Mouse (Mus musculus) thymus, postnatal 4 days (tissue): Measurements from ENCODE around the gene Kcnma1.

Source experiments
- DNase-seq: peaks from one replicate; pipeline ENCODE4 v3.0.0; 2021

The Kcnma1 gene

DNA sequence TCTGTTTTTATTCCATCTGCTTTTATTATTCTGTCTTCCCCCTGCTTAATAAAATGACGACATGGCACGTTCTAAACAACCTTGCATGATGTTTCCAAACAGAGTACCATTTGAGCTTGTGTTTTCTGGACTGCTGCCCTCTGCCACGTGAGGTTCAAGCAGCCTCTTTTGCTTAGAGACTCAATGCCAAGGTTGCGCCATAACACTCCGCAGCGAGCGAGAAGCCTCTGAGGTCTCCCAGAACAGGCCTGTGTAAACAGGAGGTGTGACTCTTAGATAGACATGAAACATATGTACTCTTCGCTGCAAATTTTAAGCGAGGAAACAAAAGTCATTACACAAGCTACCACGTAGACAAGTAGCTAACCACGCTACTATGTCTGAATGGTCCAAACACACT is 55.2 kb downstream of the Kcnma1 start:
- no peak for DNase-seq

DNA sequence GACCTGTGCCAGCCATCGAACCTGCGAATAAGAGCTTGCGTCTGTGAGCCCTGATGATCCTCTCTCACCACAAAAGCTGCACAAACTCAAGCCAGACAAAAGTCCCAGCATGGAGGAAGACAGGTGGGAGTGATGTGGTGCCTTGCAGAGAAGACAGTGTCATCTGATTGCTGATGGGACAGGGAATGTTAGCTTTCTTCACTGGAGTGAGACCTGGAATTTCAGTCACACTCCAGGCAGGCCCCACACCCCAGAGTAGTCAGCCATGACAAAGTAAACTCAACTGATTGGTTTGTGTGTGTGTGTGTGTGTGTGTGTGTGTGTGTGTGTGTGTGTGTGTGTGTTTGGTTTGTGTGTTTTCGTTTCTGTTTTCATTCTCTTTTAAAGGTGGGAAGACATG is 57.0 kb downstream of the Kcnma1 start:
- no peak for DNase-seq

GRCm38 (mm10) chr14:23943876-23944275 is 70.4 kb downstream of the Kcnma1 start:
- DNase-seq, result no peak

DNA sequence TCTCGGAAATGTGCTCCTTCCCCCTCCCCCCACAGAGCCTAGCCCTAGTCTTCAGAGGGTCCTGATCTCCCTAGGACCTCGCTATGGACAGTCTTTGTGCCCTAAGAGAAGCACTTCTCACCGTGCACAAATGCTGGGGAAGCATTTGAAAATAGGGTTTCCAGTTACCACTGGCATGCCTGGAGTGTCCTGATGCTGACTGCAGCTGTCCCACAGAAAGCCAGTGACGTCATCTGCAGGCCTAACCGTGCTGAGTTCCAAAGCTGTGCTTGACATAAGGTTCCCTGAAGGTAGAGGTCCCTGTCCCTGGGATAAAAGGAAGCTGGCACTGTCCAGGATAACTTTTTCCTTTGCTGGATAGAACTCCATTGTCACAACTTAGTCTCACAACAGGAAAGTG is 71.1 kb downstream of the Kcnma1 start:
- no peak for DNase-seq

DNA sequence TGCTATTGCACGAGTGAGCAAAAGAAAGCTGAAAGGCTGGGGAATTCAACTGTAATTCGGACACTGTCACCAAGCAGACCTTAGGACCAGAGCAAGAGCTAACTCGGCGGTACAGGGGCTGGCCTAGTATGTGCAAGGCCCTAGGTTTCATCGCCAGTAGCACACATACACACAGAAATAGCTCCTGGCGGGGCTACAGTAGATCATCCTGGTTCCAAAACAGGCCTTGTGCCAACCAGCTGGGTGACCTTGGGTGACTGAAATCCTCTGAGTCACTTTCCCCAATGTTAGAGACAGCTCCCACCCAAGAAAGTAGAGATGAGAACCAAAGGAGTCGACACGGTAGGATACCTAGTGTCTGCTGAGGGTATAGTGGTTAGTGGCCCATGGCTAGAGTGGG is 72.2 kb downstream of the Kcnma1 start:
- DNase-seq, result no peak

GRCm38 (mm10) chr14:23935016-23935415 is 79.3 kb downstream of the Kcnma1 start:
- no peak for DNase-seq

DNA sequence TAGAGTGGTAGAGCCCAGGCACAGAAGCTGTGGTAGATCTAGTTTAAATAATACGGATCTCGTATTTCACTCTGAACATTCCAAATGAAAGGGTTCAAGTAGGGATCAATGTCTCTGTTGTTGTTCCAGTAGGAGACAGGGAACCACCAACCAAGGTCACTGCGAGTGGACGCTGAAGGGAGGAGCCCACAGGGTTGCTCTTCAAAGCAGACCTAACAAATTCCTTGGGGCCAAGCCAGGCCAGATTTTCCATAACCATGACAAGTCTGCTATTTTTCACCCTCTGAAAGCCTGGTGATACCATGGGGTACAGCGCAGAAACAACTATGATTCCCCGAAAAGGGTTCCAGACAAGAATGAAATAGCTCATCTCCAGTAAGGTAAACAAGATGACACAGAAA is 82.6 kb downstream of the Kcnma1 start:
- no peak for DNase-seq

GRCm38 (mm10) chr14:23929168-23929567 is 85.1 kb downstream of the Kcnma1 start:
- no peak for DNase-seq

GRCm38 (mm10) chr14:23923356-23923755 is 90.9 kb downstream of the Kcnma1 start:
- no peak for DNase-seq

- DNase-seq, result no peak
These were observed 91.5 kb downstream of the Kcnma1 start for GRCm38 (mm10) chr14:23922755-23923154.

DNA sequence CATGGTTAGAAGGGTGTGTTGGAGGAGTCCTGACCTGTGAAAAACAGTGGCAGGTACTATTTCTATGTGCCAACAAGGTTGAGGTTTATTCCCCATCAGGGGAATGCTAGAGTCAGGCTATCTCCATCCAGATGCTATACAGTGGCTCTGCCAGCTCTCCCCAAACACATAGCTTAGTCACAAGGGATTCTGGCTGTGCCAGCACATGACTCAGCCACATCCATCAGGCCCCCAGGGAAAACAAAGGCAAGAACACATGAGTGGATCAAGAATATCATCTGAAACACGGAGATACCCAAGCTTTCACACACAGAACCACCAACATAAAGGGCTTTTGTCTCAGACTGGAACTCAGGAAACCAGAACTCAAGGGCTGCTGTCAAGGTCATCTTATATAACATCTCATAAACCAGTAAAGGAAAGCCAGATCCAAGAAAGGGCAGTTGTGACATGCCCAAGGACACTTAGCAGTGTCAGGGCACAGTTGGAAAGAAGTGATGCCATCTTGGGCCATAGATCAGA is 103.1 kb downstream of the Kcnma1 start:
- DNase-seq, result no peak

DNA sequence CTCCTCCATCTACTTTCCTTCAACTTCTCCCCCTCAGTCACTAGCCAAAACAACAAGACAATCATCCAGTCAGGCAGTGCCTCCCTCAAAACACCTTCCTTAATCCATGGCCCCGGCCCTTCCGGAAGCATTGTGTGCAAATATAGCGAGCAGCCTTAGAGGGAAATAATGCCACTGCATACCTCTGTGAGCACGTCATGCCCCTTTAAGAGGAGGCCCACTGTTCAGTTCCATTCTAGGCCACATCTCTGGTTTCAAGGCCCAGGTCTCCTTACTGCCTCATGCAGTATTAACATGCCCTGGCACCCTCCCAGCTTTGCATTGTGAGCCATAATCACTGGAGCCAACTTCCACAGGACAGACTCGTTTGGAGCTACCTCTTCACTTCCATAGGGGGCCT is 105.7 kb downstream of the Kcnma1 start:
- no peak for DNase-seq

DNA sequence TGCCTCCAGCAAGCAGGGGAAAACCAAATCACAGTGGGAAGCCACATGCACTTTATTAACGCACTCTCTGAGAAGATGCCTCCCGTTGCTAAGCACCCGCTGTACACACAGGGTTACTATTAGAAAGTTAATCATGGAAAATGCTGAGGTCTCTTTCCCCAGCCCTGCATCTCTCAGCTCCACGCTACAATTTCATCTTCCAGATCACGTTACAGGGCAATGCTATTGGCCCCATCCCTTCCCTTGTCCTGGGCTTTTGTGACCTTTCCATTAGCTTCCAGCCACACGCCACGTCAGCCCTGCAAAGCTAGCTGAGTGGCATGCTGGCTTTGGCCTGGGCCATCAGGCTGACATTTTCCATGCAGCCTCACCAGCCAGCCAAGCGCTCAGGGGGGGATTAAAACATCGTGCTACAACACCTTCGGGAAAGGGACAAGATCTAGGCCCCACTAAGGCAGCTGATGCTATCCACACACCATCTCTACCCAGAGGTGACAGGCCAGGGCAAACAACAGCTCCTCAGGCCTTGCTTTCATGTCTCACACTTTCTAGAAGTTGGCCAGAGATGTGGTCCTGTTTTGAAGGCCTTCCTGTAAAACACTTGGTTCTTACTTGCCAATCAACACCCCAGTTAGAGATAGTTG is 111.5 kb downstream of the Kcnma1 start:
- DNase-seq, result no peak

GRCm38 (mm10) chr14:23899462-23899861 is 114.8 kb downstream of the Kcnma1 start:
- no peak for DNase-seq

- DNase-seq, result no peak
These were observed 116.5 kb downstream of the Kcnma1 start for GRCm38 (mm10) chr14:23897815-23898214.

DNA sequence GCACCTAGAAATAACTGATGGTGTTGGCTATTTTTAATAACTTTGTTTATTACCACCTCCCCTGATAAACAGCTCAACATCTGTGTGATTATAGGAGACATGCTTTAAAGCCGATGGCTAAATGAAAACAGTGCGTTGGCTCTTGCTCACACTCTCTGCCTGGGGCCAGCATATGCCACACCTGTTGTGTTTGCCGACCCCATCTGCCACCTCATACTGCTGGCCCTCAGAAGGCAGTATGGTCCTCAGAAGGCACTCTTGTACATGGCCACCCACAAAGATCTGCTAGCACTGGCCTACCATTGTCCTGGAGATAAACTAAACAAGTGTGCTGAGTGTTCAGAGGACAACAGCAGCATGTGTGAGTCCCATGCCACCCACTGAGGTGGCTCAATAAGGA is 118.3 kb downstream of the Kcnma1 start:
- DNase-seq, result no peak

DNA sequence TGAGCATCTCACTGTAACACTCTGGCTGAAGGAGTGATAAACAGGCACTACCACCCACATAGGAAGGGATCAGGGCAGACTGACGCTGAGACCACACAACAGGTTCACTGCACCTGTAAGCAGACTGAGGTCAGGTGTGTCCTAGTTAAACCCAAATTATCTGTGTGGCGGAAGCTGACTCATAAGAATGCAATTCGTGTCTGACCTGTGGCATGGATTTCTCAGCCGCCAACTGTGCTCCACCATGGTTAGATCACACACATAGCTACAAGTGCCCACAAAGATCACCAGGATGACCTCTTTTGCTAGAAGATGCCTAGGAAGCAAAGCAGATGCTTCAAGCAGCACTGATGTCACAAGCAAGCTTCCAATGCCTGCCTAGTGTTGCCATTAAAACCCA is 128.2 kb downstream of the Kcnma1 start:
- no peak for DNase-seq

DNA sequence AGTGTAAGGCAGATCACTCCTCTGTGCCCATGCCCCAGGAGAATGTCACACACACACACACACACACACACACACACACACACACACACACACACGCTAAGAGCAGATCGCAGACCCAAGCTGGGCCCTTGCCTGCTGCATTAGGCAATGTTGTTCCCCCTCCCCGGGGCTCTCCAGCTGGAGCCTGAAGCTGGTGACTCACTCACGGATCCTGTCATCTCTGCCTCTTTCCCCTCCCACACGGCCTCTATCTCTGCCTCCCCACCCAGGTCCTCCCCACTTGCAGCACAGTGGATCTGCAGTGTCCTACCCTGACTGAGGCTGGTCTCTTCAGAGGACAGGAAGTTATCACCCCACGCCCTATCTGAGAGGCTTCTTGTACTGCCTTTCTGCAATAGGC is 128.8 kb downstream of the Kcnma1 start:
- DNase-seq, result no peak

GRCm38 (mm10) chr14:23885071-23885470 is 129.2 kb downstream of the Kcnma1 start:
- no peak for DNase-seq

- DNase-seq, result no peak
These were observed 132.3 kb downstream of the Kcnma1 start for GRCm38 (mm10) chr14:23882001-23882400.

DNA sequence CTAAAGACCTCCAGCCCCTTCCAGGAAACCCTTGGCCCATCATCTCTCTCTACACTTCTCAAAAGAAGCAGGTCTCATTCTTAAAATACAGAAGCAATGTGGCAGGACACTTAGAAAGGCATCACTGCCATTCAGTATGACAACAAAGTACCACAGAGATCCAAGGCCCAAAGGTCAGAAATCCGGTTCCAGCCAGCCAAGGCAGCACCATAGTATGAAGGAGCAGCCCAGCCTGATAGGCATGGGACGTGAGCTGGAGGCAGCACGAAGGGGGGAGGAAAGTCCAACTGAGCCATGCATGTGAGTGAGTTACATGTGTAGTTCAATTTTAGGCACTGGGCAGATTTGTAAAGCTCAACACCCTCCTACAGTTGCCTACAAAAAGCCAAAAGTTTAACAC is 135.0 kb downstream of the Kcnma1 start:
- no peak for DNase-seq

GRCm38 (mm10) chr14:23877561-23877960 is 136.7 kb downstream of the Kcnma1 start:
- DNase-seq, result no peak

- no peak for DNase-seq
These were observed 139.7 kb downstream of the Kcnma1 start for GRCm38 (mm10) chr14:23874545-23874944.

- no peak for DNase-seq
These were observed 157.3 kb downstream of the Kcnma1 start for GRCm38 (mm10) chr14:23857034-23857433.

GRCm38 (mm10) chr14:23854946-23855345 is 159.3 kb downstream of the Kcnma1 start:
- DNase-seq, result no peak
